Mouse (Mus musculus): ENCODE data around the gene Ccdc90b. TPM values are rescaled to one million over a fixed set of nuclear protein-coding genes. Genes with fewer than 3 reads are reported as not detected.

Ccdc90b gene
- polyA plus RNA-seq (2014; fragmentation: Illumina TruSeq; extraction: RNeasy Lipid Tissue Mini Kit (QIAGEN cat#74804); ENCODE audit: low read depth, low replicate concordance) = 24.2 TPM

GRCm38 (mm10) chr7:92560986-92561876, at the start of gene Ccdc90b:
TSS of gene Ccdc90b (plus strand) at chr7:92561149.

Other genes starting within 250 kb of the Ccdc90b start
- 0.98 TPM for gene Ankrd42, start 76.0 kb downstream of the Ccdc90b start, polyA plus RNA-seq (2014; fragmentation: Illumina TruSeq; extraction: RNeasy Lipid Tissue Mini Kit (QIAGEN cat#74804); ENCODE audit: low read depth, low replicate concordance)
- 23.9 TPM for gene Pcf11, start 108.8 kb downstream of the Ccdc90b start, polyA plus RNA-seq (2014; fragmentation: Illumina TruSeq; extraction: RNeasy Lipid Tissue Mini Kit (QIAGEN cat#74804); ENCODE audit: low read depth, low replicate concordance)
- gene Rab30, start 180.5 kb downstream of the Ccdc90b start, polyA plus RNA-seq (2014; fragmentation: Illumina TruSeq; extraction: RNeasy Lipid Tissue Mini Kit (QIAGEN cat#74804); ENCODE audit: low read depth, low replicate concordance) = 20.3 TPM

All from liver, adult 10 weeks (tissue).